Mouse (Mus musculus): ENCODE data around the gene Fgfr1op.

DNA sequence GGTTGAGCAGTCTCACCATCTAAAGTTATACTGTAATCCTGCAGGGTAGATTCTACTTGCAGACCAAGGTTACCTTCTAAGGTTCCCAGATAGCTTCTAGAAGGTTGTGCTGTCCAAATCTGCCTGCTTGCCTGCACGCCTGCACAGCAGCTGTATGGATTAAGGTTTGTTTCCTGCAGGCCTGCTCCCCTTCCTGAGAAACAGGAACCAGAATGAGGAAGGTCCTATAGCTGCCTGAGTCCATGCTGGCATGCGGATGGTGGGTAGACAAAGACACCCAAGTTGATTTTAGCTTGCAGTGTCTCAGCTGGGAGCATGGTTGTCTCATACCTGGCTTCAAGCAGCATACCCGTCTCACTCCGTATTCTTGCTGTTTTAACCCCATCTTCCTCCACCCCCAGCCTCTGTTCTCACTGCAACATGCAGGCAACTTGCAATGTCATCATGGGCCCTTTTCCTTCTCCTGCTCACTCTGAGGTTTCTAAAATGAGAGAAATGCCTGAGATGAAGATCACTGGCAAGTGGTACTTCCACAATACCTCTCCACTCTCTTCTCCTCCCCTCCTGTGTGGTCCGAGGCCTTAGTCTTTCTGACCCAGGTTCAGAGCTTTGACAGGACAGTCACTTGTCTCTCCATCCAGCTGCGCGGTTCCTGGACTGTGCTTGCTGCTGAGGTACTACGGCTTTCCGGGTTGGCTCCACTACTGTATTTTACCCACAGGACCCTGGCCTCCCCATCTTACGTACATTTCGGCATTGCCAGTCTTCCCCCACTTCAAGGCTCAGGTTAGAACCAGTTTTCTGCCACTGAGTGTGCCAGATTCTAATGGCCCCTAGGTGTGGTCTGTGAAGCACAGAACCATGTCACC is 34.0 kb downstream of the Fgfr1op start:
- TF ChIP-seq POLR2A (IDR thresholded peaks at IDR 0.05; ENCODE audit: borderline replicate concordance, extremely low read depth, low read depth, low read length) (no peak), CTCF (IDR thresholded peaks at IDR 0.05; ENCODE audit: insufficient read depth, low read length) (no peak)

Measured in lung, adult 2 months (tissue).